Mouse (Mus musculus): ENCODE data around the gene D8Ertd738e. TPM values are rescaled to one million over a fixed set of nuclear protein-coding genes. Genes with fewer than 3 reads are reported as not detected.

Gene D8Ertd738e
- polyA plus RNA-seq, 1 experiment from 2014 or later = 358 TPM

DNA sequence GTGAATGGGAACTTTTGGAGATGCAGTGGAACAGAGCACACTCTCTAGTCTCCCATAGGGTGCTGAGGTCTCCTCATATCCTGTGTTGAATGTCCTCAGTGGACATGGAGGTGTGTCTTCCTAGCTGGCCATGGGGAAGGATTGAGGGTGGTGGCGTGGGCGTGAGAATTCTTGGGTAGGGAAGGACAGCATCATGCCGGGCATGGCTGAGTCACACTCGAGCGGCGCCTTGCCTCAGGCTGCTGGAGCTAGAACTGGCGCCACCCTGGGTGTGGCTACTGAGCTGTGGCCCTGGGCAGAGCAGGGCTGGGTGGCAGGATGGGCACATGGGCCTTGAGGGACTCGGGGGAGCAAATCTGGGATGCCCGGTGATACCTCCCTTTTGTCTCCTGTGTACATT lies 47.1 kb downstream of the D8Ertd738e start:
- no peak for ATAC-seq (ENCODE audit: insufficient number of reproducible peaks, insufficient read depth, low FRiP score, low read depth)

DNA sequence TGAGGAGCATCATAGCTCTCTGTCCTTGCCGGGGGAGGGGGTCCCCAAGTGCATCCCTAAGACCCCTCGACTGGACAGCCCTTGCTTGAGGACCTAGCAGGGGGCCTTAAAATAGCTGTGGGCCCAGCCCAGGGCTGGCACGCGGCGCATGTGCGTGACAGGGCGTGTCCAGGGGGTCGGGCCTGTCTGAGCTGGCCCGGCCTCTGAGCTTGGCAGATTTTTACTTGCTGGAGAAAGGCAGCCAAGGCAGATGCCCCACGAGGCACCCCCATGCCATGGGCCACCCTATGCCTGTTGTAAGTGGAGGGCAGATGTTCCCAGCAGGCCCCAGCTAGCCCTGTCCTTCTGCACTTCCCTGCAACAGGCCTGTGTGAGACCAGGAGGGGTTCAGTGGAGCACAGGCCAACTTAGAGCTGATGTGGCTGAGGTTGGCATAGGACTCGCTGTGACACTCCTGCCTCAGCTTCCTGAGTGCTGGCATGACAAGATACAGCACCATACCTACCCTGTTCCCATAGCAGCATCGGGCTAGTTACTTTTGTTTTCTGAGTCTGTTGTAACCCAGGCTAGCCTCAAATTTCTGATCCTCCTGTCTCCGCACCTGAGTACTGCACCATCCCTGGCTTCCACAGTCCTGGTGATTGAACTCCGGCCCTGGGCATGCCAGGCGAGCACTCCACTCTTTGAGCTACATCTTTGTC lies 47.8 kb downstream of the D8Ertd738e start:
- Histone ChIP-seq H3K9ac (replicated peaks; ENCODE audit: low read depth, low read length) (peak overlapping the region; percentile 93), H3K4me3 (ENCODE audit: low read depth, low read length) (peak overlapping the region; percentile 72), H3K27me3 (ENCODE audit: control insufficient read depth, insufficient read depth, low read length) (no peaks in the 10 kb centered on the region), H3K4me1 (ENCODE audit: control insufficient read depth, insufficient read depth, low read length) (peaks cover 55% of the 10 kb centered on the region), H3K9me3 (ENCODE audit: control insufficient read depth, low read depth, low read length) (no peaks in the 10 kb centered on the region), H3K27ac (ENCODE audit: low read length) (peak overlapping the region; percentile 95), H3K36me3 (ENCODE audit: control insufficient read depth, insufficient read depth, low read length) (peaks cover 12% of the 10 kb centered on the region), H3K4me2 (replicated peaks; ENCODE audit: low read depth, low read length) (peak overlapping the region; percentile 97)
- ATAC-seq (ENCODE audit: insufficient number of reproducible peaks, insufficient read depth, low FRiP score, low read depth) = no peak
- WGBS = 43% methylated on average over 15 of the region's 15 CpGs

More for the DNA sequence above, 47.1 kb downstream of the D8Ertd738e start:
- H3K4me1 ChIP-seq (ENCODE audit: control insufficient read depth, insufficient read depth, low read length) = peaks cover 55% of the 10 kb centered on the region
- H3K4me2 ChIP-seq (replicated peaks; ENCODE audit: low read depth, low read length) = peak overlapping the region; percentile 97
- peaks cover 15% of the 10 kb centered on the region for H3K36me3 ChIP-seq (ENCODE audit: control insufficient read depth, insufficient read depth, low read length)
- no peaks in the 10 kb centered on the region for H3K27me3 ChIP-seq (ENCODE audit: control insufficient read depth, insufficient read depth, low read length)
- peak overlapping the region; percentile 72 for H3K4me3 ChIP-seq (ENCODE audit: low read depth, low read length)
- peak overlapping the region; percentile 58; the same call in 1 of the 2 replicates for H3K9ac ChIP-seq (replicated peaks; ENCODE audit: low read depth, low read length)
- H3K27ac ChIP-seq (ENCODE audit: low read length) = peak overlapping the region; percentile 84
- H3K9me3 ChIP-seq (ENCODE audit: control insufficient read depth, low read depth, low read length) = no peaks in the 10 kb centered on the region
- 81% methylated on average over 9 of the region's 9 CpGs for WGBS

DNA sequence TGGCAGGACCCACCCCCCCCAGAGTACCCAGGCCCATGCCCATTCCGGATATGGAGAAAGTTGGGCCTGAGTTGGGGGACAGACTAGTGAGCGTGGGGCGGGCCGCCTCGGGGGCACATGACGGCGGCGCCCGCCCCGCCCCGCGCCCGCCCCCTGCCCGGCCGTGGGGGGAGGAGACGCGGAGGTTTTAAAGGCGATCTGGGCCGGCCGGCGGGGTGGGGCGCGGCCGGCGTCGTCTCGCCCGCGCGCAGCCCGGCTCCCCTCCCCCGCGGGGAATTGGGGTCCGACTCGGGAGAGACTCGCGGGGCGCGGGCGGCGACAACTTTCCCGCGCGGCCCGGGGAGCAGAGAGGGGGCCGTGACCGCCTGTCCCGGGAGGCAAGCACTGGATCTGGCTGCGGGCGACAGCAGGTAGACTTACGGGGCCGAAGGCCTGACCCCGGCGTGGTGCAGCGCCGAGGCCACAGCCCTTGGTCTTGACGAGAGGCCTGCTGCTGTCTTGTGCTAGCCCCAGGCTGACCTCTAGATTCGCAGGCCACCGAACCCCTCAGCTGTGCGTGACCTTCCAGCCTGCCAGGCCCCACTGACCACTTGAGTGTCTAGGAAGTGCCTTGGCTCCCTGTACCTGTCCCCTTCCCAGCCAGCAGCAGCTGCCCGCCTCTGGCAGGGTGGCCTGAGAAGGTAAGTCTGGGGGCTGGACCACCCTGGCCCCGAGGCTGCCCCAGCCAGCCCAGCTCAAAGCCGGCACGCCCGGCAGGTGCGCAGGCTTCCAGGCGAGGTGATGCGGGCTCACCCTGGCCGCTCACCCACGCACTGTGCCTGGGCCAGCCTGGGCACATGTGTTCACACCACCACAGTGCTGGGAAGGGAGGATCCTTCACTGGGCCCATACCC lies 48.6 kb downstream of the D8Ertd738e start:
- Histone ChIP-seq H3K4me1 (ENCODE audit: control insufficient read depth, insufficient read depth, low read length) (peaks cover 55% of the 10 kb centered on the region), H3K4me3 (ENCODE audit: low read depth, low read length) (peak overlapping the region; percentile 72), H3K9me3 (ENCODE audit: control insufficient read depth, low read depth, low read length) (no peaks in the 10 kb centered on the region), H3K9ac (replicated peaks; ENCODE audit: low read depth, low read length) (peak overlapping the region; percentile 93), H3K27me3 (ENCODE audit: control insufficient read depth, insufficient read depth, low read length) (no peaks in the 10 kb centered on the region), H3K4me2 (replicated peaks; ENCODE audit: low read depth, low read length) (peak overlapping the region; percentile 97), H3K27ac (ENCODE audit: low read length) (peak overlapping the region; percentile 95), H3K36me3 (ENCODE audit: control insufficient read depth, insufficient read depth, low read length) (peaks cover 11% of the 10 kb centered on the region; the same call in 1 of the 2 replicates)
- 4% methylated on average over 44 of the region's 70 CpGs for WGBS
- peak; percentile 29 for ATAC-seq (ENCODE audit: insufficient number of reproducible peaks, insufficient read depth, low FRiP score, low read depth)

DNA sequence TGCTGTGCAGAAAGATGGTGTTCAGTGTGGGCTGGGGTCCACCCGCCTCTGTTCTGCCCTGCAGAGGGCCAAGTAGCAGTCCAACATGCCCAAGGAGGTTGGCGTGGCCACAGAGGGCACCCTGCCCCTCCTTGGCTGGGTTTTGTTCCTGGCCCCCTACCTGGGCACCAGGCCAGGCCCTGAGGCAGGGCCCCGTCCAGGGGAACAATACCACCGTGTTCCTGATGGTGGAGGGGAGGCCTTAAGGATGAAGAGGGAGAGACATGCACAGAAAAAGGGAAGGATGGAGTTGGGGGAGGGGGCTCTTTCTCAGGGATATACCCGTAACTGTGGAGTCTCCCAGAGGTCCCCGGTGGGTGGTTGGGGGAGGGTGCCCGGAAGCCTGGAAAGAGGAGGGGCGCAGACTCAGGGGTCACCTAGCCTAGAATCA lies 49.4 kb downstream of the D8Ertd738e start:
- Histone ChIP-seq H3K27ac (ENCODE audit: low read length) (peak overlapping the region; percentile 95), H3K9ac (replicated peaks; ENCODE audit: low read depth, low read length) (peak overlapping the region; percentile 93; the same call in 1 of the 2 replicates), H3K27me3 (ENCODE audit: control insufficient read depth, insufficient read depth, low read length) (no peaks in the 10 kb centered on the region), H3K4me2 (replicated peaks; ENCODE audit: low read depth, low read length) (peak overlapping the region; percentile 97), H3K36me3 (ENCODE audit: control insufficient read depth, insufficient read depth, low read length) (peaks cover 5% of the 10 kb centered on the region; the same call in 1 of the 2 replicates), H3K4me3 (ENCODE audit: low read depth, low read length) (peak overlapping the region; percentile 72), H3K9me3 (ENCODE audit: control insufficient read depth, low read depth, low read length) (no peaks in the 10 kb centered on the region), H3K4me1 (ENCODE audit: control insufficient read depth, insufficient read depth, low read length) (peaks cover 55% of the 10 kb centered on the region)
- WGBS = 17% methylated on average over 8 of the region's 8 CpGs
- no peak for ATAC-seq (ENCODE audit: insufficient number of reproducible peaks, insufficient read depth, low FRiP score, low read depth)

DNA sequence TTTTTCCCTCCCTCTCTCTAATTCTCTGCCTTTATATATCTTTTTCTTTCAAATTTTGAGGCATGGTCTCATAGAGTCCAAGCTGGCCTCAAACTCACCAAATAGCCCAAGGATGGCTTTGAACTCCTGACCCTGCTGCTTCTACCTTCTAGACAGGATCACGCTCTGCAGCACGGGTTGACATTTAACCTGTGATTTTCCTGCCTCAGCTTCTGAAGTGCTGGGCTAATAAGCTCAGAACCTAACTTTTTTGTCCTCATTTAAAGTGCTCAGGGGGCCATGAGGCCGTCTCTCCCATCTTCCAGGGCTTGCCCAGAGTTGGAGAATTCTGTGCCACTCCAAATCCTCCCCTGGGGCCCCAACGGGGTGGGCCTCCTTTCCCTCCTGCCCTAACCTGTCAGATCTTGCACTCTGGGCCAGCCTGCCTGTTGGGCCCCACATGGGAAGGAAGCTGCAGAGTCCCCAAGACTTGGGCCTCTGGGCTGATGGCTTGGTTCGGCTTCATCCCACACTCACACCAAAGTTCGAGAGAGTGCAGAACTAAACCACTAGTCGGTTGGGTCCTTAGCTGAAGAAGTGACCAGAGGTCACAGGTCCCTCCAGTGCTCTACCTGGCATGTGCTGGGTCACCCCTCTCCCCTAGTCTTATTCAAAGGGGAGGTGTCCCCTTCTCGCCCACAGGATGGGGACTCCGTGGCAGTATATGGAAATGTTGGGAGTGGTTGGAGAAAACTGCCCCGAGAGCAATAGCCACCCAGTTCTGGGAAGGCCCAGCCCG lies 50.0 kb downstream of the D8Ertd738e start:
- Histone ChIP-seq H3K4me2 (replicated peaks; ENCODE audit: low read depth, low read length) (peak overlapping the region; percentile 97), H3K9me3 (ENCODE audit: control insufficient read depth, low read depth, low read length) (no peaks in the 10 kb centered on the region), H3K36me3 (ENCODE audit: control insufficient read depth, insufficient read depth, low read length) (peaks cover 5% of the 10 kb centered on the region; the same call in 1 of the 2 replicates), H3K9ac (replicated peaks; ENCODE audit: low read depth, low read length) (no peak overlapping the region), H3K27ac (ENCODE audit: low read length) (peak overlapping the region; percentile 95), H3K4me1 (ENCODE audit: control insufficient read depth, insufficient read depth, low read length) (peaks cover 55% of the 10 kb centered on the region), H3K27me3 (ENCODE audit: control insufficient read depth, insufficient read depth, low read length) (no peaks in the 10 kb centered on the region), H3K4me3 (ENCODE audit: low read depth, low read length) (no peak overlapping the region; the same call in 1 of the 2 replicates)
- ATAC-seq (ENCODE audit: insufficient number of reproducible peaks, insufficient read depth, low FRiP score, low read depth) = no peak
- 34% methylated on average over 11 of the region's 11 CpGs for WGBS

DNA sequence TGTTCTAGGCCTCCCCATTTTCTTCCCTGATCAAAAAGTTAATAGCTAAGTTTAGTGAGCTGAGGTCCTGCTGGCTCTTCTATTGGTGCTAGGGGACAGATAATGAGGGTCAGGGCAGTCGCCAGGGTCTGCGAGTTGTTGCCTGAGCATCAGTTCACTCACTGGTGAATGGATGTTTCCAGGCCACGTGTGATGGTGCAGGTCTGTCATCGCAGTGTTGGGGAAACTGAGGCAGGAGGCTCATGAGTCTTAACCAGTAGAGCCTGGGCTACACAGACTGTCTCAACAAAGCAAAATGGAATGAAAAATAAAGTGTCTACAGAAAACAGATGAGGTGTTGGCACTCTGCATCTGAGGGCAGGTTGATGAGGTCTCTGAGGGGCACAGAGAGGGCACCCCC lies 50.6 kb downstream of the D8Ertd738e start:
- H3K4me3 ChIP-seq (ENCODE audit: low read depth, low read length) = 0 out of 2 replicates have a peak overlapping the region, but pooled peaks have one; percentile 40
- H3K27me3 ChIP-seq (ENCODE audit: control insufficient read depth, insufficient read depth, low read length) = no peaks in the 10 kb centered on the region
- no peak for ATAC-seq (ENCODE audit: insufficient number of reproducible peaks, insufficient read depth, low FRiP score, low read depth)
- H3K36me3 ChIP-seq (ENCODE audit: control insufficient read depth, insufficient read depth, low read length) = peaks cover 5% of the 10 kb centered on the region; the same call in 1 of the 2 replicates
- no peak overlapping the region for H3K9ac ChIP-seq (replicated peaks; ENCODE audit: low read depth, low read length)
- H3K4me1 ChIP-seq (ENCODE audit: control insufficient read depth, insufficient read depth, low read length) = peaks cover 51% of the 10 kb centered on the region
- peak overlapping the region; percentile 51 for H3K4me2 ChIP-seq (replicated peaks; ENCODE audit: low read depth, low read length)
- H3K27ac ChIP-seq (ENCODE audit: low read length) = peak overlapping the region; percentile 95
- 25% methylated on average over 4 of the region's 4 CpGs for WGBS
- H3K9me3 ChIP-seq (ENCODE audit: control insufficient read depth, low read depth, low read length) = no peaks in the 10 kb centered on the region

DNA sequence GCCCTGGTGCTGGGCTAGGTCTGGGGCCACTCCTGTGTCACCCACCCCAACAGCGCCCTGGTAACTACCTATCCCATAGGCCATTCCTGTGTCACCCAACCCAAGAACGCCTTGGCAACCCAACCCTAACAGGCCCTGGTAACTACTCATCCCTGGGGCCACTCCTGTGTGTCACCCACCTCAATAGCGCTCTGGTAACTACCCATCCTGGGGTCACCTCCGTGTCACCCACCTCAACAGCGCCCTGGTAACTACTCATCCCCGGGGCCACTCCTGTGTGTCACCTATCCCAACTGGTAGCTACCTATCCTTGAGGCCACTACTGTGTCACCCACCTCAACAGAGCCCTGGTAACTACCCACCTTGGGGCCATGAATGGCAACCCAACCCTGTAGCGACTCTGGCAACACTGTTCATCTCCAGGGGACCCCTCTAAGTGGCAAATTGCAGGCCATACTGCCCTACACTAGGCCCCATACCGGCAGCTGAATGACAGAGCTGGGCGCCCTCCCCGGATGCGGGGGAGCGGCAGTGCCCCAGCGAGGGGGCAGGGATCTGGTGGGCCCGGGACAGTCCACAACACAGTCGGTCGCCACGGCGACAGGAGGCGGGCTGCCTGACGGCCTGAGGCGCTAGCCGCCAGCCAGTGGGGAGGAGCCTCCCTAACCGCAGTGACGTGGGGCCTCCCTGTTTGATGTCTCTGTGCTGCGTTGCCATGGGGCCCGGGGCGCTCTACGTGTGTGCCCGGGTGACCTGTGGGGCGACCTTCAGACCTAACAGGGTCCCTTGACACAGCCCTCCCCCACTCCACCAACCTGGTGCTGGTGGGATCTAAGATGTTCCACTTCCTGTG lies 51.4 kb downstream of the D8Ertd738e start:
- H3K9ac ChIP-seq (replicated peaks; ENCODE audit: low read depth, low read length) = peak overlapping the region; percentile 28
- peak overlapping the region; percentile 40 for H3K4me3 ChIP-seq (ENCODE audit: low read depth, low read length)
- no peaks in the 10 kb centered on the region for H3K9me3 ChIP-seq (ENCODE audit: control insufficient read depth, low read depth, low read length)
- H3K27ac ChIP-seq (ENCODE audit: low read length) = peak overlapping the region; percentile 95
- peaks cover 47% of the 10 kb centered on the region for H3K4me1 ChIP-seq (ENCODE audit: control insufficient read depth, insufficient read depth, low read length)
- peak overlapping the region; percentile 51 for H3K4me2 ChIP-seq (replicated peaks; ENCODE audit: low read depth, low read length)
- H3K27me3 ChIP-seq (ENCODE audit: control insufficient read depth, insufficient read depth, low read length) = no peaks in the 10 kb centered on the region
- peak; percentile 77 for ATAC-seq (ENCODE audit: insufficient number of reproducible peaks, insufficient read depth, low FRiP score, low read depth)
- H3K36me3 ChIP-seq (ENCODE audit: control insufficient read depth, insufficient read depth, low read length) = peaks cover 5% of the 10 kb centered on the region; the same call in 1 of the 2 replicates
- 3% methylated on average over 30 of the region's 30 CpGs for WGBS

Measured in stomach, embryonic 14.5 days (tissue).